Mouse (Mus musculus) E14TG2a.4 (cell line): ENCODE measurements at regions not wholly inside any gene's neighbourhood (a gene's known extent, or its start where the extent isn't known, plus 50 kb on each side); places are given as distances from the start of the nearest gene placed in this dataset.

ENCODE experiments used
- H3K27me3 ChIP-seq: 2 replicates; pipeline ENCODE4 v1.6.1; 2014; ENCODE audit warnings: low read length, control low read depth; ENCODE audit not compliant: insufficient read depth
- H3K36me3 ChIP-seq: 2 replicates; pipeline ENCODE4 v1.6.1; 2014; ENCODE audit warnings: low read length, control low read depth; ENCODE audit not compliant: insufficient read depth
- H3K4me1 ChIP-seq: replicated peaks from 2 replicates; pipeline ENCODE4 v1.6.1; 2014; ENCODE audit warnings: low read depth, low read length, control low read depth
- H3K4me3 ChIP-seq: replicated peaks from 2 replicates; pipeline ENCODE4 v1.5.1; 2014; ENCODE audit warnings: mild to moderate bottlenecking, low read length
- H3K9me3 ChIP-seq: 2 replicates; pipeline ENCODE4 v1.6.1; 2014; ENCODE audit warnings: low read length, control low read depth
- CTCF ChIP-seq: conservative IDR thresholded peaks from 2 replicates; pipeline ENCODE4 v1.5.1; 2014; ENCODE audit warnings: low read length
- NANOG ChIP-seq: IDR thresholded peaks from 2 replicates; pipeline ENCODE4 v1.6.1; 2014; ENCODE audit warnings: borderline replicate concordance, low read length, mixed read lengths
- POU5F1 ChIP-seq: IDR thresholded peaks from 2 replicates; pipeline ENCODE4 v1.6.1; 2014; ENCODE audit warnings: low read length, borderline replicate concordance

- no peak overlapping the region for H3K4me3 ChIP-seq
- H3K4me1 ChIP-seq, result no peaks in the 10 kb centered on the region
- H3K27me3 ChIP-seq, result no peaks in the 10 kb centered on the region
- no peak for TF ChIP-seq POU5F1
- TF ChIP-seq CTCF, result no peak
- no peak for TF ChIP-seq NANOG
- H3K36me3 ChIP-seq, result no peaks in the 10 kb centered on the region
- H3K9me3 ChIP-seq, result no peaks in the 10 kb centered on the region
These were observed 89.1 kb upstream of the Robo2 start for GRCm38 (mm10) chr16:74500687-74501086.

GRCm38 (mm10) chr16:74467745-74468420 lies 56.3 kb upstream of the Robo2 start:
- Histone ChIP-seq H3K36me3 (no peaks in the 10 kb centered on the region), H3K27me3 (no peaks in the 10 kb centered on the region)
- TF ChIP-seq NANOG (no peak), POU5F1 (no peak), CTCF (no peak)

GRCm38 (mm10) chr16:74467159-74467558 lies 55.5 kb upstream of the Robo2 start:
- Histone ChIP-seq H3K36me3 (no peaks in the 10 kb centered on the region), H3K4me1 (no peaks in the 10 kb centered on the region), H3K4me3 (no peak overlapping the region), H3K27me3 (no peaks in the 10 kb centered on the region), H3K9me3 (no peaks in the 10 kb centered on the region)
- TF ChIP-seq CTCF (no peak), POU5F1 (no peak), NANOG (no peak)

More at GRCm38 (mm10) chr16:74467745-74468420, 56.3 kb upstream of the Robo2 start:
- Histone ChIP-seq H3K9me3 (no peaks in the 10 kb centered on the region), H3K4me3 (no peak overlapping the region), H3K4me1 (no peaks in the 10 kb centered on the region)

- Histone ChIP-seq H3K36me3 (no peaks in the 10 kb centered on the region), H3K4me1 (no peaks in the 10 kb centered on the region), H3K4me3 (no peak overlapping the region), H3K9me3 (no peaks in the 10 kb centered on the region), H3K27me3 (no peaks in the 10 kb centered on the region)
- TF ChIP-seq POU5F1 (no peak), CTCF (no peak), NANOG (no peak)
These were observed 53.2 kb upstream of the Robo2 start for GRCm38 (mm10) chr16:74464835-74465234.

GRCm38 (mm10) chr16:74464290-74464689 lies 52.7 kb upstream of the Robo2 start:
- Histone ChIP-seq H3K36me3 (no peaks in the 10 kb centered on the region), H3K4me3 (no peak overlapping the region), H3K9me3 (no peaks in the 10 kb centered on the region), H3K27me3 (no peaks in the 10 kb centered on the region), H3K4me1 (no peaks in the 10 kb centered on the region)
- TF ChIP-seq NANOG, result no peak
- no peak for TF ChIP-seq POU5F1
- TF ChIP-seq CTCF, result no peak

GRCm38 (mm10) chr16:74462436-74462835 lies 50.8 kb upstream of the Robo2 start:
- no peaks in the 10 kb centered on the region for H3K36me3 ChIP-seq
- H3K27me3 ChIP-seq, result no peaks in the 10 kb centered on the region
- no peaks in the 10 kb centered on the region for H3K9me3 ChIP-seq
- no peak overlapping the region for H3K4me3 ChIP-seq
- no peaks in the 10 kb centered on the region for H3K4me1 ChIP-seq
- TF ChIP-seq POU5F1 (no peak), NANOG (no peak), CTCF (no peak)
